Mouse (Mus musculus) lung, embryonic 16.5 days (tissue): ENCODE measurements at regions not wholly inside any gene's neighbourhood (a gene's known extent, or its start where the extent isn't known, plus 50 kb on each side); places are given as distances from the start of the nearest gene placed in this dataset.
A peak's percentile ranks its signal among the peaks of the same experiment; 100 is the strongest.

ENCODE experiments used
- ATAC-seq: fragments of 200-750 bp; cut with Nextera tagmentation; 2 replicates; pipeline ENCODE4 v1.8.0; 2017; ENCODE audit warnings: low read depth, mild to moderate bottlenecking, moderate library complexity
- H3K27ac ChIP-seq: fragments of 300-500 bp; sonication (generic); 2 replicates; pipeline ENCODE4 v1.5.1; 2014; ENCODE audit warnings: mild to moderate bottlenecking, control low read depth, low read length
- H3K27me3 ChIP-seq: fragments of 300-500 bp; sonication (generic); 2 replicates; pipeline ENCODE4 v1.6.1; 2014; ENCODE audit warnings: low read depth, low read length, mixed read lengths; ENCODE audit not compliant: control insufficient read depth, insufficient read depth
- H3K36me3 ChIP-seq: fragments of 300-500 bp; sonication (generic); 2 replicates; pipeline ENCODE4 v1.6.1; 2014; ENCODE audit warnings: low read length; ENCODE audit not compliant: control insufficient read depth, insufficient read depth
- H3K4me1 ChIP-seq: fragments of 300-500 bp; sonication (generic); replicated peaks from 2 replicates; pipeline ENCODE4 v1.6.1; 2014; ENCODE audit warnings: low read length, mixed read lengths; ENCODE audit not compliant: control insufficient read depth, insufficient read depth
- H3K4me2 ChIP-seq: fragments of 300-500 bp; sonication (generic); 2 replicates; pipeline ENCODE4 v1.6.1; 2014; ENCODE audit warnings: low read depth, low read length, control low read depth
- H3K4me3 ChIP-seq: fragments of 300-500 bp; sonication (generic); 2 replicates; pipeline ENCODE4 v1.5.1; 2014; ENCODE audit warnings: mild to moderate bottlenecking, low read length, control low read depth
- H3K9ac ChIP-seq: fragments of 300-500 bp; sonication (generic); 2 replicates; pipeline ENCODE4 v1.6.1; 2014; ENCODE audit warnings: low read length, control low read depth
- H3K9me3 ChIP-seq: fragments of 300-500 bp; sonication (generic); 2 replicates; pipeline ENCODE4 v1.6.1; 2016; ENCODE audit warnings: low read length; ENCODE audit not compliant: control insufficient read depth
- WGBS: fragments of 180-500 bp; shearing (Covaris S2); extraction: QIAGEN DNeasy Blood & Tissue Kit; methylation state at CpG from one replicate; pipeline ENCODE4 v1.1.7; 2014; 5-methylcytosine and 5-hydroxymethylcytosine counted together

DNA sequence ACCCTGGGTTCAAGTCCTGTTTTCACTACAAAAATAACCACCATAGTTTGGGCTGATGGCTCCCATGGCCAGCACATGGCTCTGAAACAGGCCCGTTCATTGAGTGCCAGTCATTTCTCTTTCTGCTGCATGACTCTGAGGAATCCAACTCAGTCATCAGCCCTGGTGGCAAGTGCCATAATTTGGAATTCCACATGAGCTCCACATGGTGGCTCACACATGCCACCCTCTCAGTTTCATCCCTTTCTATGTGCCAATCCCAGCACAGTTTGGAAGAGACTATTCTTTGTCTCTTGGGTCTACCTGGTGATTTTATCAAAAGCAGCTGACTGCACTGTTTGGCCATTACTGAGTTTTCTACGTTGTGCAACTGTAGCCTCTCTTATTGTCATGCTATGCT, 100.3 kb upstream of the 4933402D24Rik start:
- Histone ChIP-seq H3K36me3 (no peaks in the 10 kb centered on the region), H3K4me3 (no peak overlapping the region), H3K9me3 (no peaks in the 10 kb centered on the region), H3K4me2 (no peak overlapping the region), H3K9ac (no peak overlapping the region), H3K27ac (no peak overlapping the region), H3K27me3 (no peaks in the 10 kb centered on the region), H3K4me1 (0 out of 2 replicates have a peak, but pooled peaks cover 2% of the 10 kb centered on the region)
- WGBS, result 75% methylated on average over 2 of the region's 2 CpGs
- ATAC-seq, result no peak

DNA sequence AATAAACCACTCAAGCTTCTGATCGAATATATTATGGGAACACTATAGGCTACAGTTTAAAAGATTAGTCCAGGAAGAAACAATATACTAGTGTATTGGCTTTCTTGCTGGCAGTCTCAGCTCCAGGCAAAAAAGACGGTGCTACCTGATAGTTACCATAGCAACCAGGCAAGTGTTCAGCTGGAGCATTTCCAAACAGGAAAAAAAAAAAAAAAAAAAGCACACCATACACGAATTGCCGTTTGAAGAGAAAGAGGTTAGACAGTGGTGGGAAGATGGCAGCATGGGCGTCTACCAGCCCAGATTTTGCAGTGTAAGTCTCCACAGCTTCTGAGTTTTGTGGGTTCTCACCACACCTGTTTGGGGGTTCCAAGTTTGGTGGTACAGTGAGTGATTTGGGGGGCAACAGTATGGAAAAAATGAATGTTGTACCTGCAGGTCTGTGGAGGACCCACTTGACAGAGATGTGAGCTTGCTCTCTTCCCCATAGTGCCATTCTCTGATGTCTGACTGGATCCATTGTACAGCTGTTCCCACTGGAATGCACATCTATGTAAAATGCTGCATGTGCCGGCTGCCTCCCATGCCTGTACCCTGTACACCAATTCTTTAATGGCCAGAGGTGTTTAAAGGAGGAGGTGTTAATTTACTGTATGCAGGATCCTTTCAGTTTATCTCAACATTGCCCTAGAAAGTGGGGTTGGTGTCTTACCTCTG, 89.0 kb upstream of the 4933402D24Rik start:
- Histone ChIP-seq H3K27ac (peak overlapping the region; percentile 36; the same call in 1 of the 2 replicates), H3K9me3 (no peaks in the 10 kb centered on the region), H3K4me1 (peaks cover 10% of the 10 kb centered on the region; the same call in 1 of the 2 replicates), H3K9ac (no peak overlapping the region), H3K4me3 (no peak overlapping the region), H3K36me3 (no peaks in the 10 kb centered on the region), H3K27me3 (no peaks in the 10 kb centered on the region), H3K4me2 (no peak overlapping the region)
- peak; percentile 26; the same call in 1 of the 2 replicates for ATAC-seq
- WGBS, result 23% methylated on average over 6 of the region's 6 CpGs

DNA sequence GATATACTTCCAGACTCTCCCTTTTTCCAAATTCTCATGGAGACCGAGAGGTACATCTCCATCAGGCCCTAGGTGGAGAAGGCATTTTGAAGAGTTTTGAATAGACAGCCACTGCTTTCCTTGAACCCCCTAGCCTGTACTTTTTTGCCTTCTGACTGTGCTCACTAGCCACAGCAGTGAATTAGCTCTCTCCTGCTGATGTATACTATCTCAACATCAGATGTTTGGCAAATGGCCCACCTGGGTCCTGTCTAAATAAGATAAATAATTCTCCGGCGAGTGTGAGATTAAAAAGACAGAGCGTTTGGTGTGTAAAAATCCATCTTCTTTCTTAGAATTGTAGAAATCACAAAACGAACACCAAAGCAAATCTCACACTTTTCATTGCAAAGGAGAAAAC, 88.4 kb upstream of the 4933402D24Rik start:
- H3K4me3 ChIP-seq, result no peak overlapping the region
- no peak overlapping the region for H3K4me2 ChIP-seq
- H3K27ac ChIP-seq, result no peak overlapping the region
- no peak for ATAC-seq
- H3K36me3 ChIP-seq, result no peaks in the 10 kb centered on the region
- no peaks in the 10 kb centered on the region for H3K9me3 ChIP-seq
- peaks cover 10% of the 10 kb centered on the region; the same call in 1 of the 2 replicates for H3K4me1 ChIP-seq
- 29% methylated on average over 5 of the region's 5 CpGs for WGBS
- H3K27me3 ChIP-seq, result no peaks in the 10 kb centered on the region
- no peak overlapping the region for H3K9ac ChIP-seq

DNA sequence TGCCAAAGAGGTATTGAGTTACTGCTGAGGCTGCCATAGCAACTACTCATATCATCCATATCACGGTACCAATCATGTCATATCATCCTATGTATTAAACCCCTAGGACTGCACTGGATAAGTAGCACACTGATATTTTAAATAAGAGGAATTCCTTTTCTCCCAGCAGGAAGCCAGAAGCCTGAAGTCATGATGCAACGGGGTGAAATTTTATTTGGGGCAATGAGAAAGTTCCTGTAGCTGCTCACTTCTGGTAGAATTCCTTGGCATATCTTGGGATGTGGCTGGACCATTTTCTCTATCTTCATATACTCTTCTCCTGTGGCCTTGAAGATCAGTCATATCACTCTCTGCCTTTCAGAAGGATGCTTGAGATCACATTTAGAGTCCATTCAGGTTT, 87.3 kb upstream of the 4933402D24Rik start:
- Histone ChIP-seq H3K9me3 (no peaks in the 10 kb centered on the region), H3K27ac (no peak overlapping the region), H3K9ac (no peak overlapping the region), H3K4me3 (no peak overlapping the region), H3K27me3 (no peaks in the 10 kb centered on the region), H3K4me2 (no peak overlapping the region), H3K36me3 (no peaks in the 10 kb centered on the region), H3K4me1 (peaks cover 10% of the 10 kb centered on the region; the same call in 1 of the 2 replicates)
- WGBS, result 77% methylated on average over 2 of the region's 2 CpGs
- no peak for ATAC-seq

DNA sequence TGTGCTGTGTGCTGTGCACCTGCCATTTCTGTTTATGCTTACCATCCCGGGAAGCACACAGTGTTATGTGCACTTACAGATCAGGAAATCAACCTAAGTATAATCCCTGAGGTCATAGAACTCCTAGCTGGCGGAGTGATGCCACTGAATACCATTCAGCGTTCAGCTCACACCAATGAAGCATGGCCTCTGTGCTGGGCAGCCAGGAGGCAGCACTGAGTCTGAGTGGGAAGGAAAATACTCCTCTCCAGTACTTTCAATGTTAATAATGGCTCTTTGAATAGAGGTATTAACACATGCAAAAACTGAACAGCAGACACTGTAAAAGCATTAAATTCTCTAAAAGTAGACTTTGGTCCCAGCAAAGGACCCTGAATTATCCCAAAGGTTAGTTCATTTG, 85.7 kb upstream of the 4933402D24Rik start:
- Histone ChIP-seq H3K9me3 (no peaks in the 10 kb centered on the region), H3K4me1 (peaks cover 10% of the 10 kb centered on the region; the same call in 1 of the 2 replicates), H3K27me3 (no peaks in the 10 kb centered on the region), H3K9ac (no peak overlapping the region), H3K27ac (no peak overlapping the region), H3K4me3 (no peak overlapping the region), H3K36me3 (no peaks in the 10 kb centered on the region), H3K4me2 (no peak overlapping the region)
- no peak for ATAC-seq
- 51% methylated on average over 3 of the region's 3 CpGs for WGBS

DNA sequence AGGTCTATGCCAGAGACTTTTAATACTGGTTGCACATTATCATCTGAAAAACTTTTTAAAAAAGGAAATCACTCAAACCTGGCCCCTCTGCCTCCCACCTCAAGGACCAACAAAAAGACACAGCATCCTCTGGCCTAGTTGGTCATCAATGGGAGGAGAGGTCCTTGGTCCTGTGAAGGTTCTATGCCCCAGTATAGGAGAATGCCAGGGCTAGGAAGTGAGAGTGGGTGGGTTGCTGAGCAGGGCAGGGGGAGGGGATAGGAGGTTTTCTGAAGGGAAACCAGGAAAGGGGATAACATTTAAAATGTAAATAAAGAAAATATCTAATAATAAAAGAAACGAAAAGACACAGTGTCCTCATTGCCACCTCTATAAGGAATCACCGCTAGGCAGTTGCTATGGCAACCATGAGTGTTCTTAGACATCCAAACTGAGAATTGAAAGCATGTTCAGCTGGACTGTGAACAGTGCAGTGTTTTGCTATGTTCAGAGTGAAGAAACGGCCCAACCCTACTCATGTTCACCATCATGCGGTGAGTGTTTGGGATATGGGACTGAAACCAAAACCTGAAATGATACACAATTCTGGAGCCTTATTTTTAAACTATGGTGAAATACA, 82.5 kb upstream of the 4933402D24Rik start:
- H3K4me1 ChIP-seq, result no peaks in the 10 kb centered on the region
- H3K36me3 ChIP-seq, result no peaks in the 10 kb centered on the region
- WGBS, result 41% methylated on average over 4 of the region's 4 CpGs
- H3K4me3 ChIP-seq, result no peak overlapping the region
- no peak for ATAC-seq
- no peaks in the 10 kb centered on the region; the same call in 1 of the 2 replicates for H3K27me3 ChIP-seq
- no peak overlapping the region for H3K4me2 ChIP-seq
- no peak overlapping the region for H3K9ac ChIP-seq
- no peak overlapping the region for H3K27ac ChIP-seq
- H3K9me3 ChIP-seq, result no peaks in the 10 kb centered on the region

DNA sequence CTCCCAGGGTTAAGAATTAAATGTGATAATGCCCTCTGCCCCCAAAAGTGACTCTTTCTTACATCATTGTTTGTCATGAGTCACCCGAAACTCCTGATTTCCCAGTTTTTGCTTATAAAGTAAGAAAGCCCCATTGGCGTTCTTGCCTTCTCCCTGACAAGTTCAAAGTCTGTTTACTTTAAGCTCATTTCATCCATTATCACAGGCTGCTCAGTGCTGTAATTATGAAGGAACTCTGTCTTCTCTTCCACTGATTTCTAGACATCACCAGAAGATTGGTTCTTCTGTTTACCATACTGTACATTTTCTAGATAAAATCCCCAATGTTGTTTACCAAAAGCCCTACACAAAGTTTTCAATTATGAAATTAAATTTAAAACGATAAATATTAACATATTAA, 81.2 kb upstream of the 4933402D24Rik start:
- WGBS, result 37% methylated on average over 3 of the region's 3 CpGs
- Histone ChIP-seq H3K27ac (no peak overlapping the region), H3K9me3 (no peaks in the 10 kb centered on the region), H3K4me1 (no peaks in the 10 kb centered on the region), H3K4me3 (no peak overlapping the region), H3K27me3 (no peaks in the 10 kb centered on the region; the same call in 1 of the 2 replicates), H3K9ac (no peak overlapping the region), H3K4me2 (no peak overlapping the region), H3K36me3 (no peaks in the 10 kb centered on the region)
- ATAC-seq, result no peak

DNA sequence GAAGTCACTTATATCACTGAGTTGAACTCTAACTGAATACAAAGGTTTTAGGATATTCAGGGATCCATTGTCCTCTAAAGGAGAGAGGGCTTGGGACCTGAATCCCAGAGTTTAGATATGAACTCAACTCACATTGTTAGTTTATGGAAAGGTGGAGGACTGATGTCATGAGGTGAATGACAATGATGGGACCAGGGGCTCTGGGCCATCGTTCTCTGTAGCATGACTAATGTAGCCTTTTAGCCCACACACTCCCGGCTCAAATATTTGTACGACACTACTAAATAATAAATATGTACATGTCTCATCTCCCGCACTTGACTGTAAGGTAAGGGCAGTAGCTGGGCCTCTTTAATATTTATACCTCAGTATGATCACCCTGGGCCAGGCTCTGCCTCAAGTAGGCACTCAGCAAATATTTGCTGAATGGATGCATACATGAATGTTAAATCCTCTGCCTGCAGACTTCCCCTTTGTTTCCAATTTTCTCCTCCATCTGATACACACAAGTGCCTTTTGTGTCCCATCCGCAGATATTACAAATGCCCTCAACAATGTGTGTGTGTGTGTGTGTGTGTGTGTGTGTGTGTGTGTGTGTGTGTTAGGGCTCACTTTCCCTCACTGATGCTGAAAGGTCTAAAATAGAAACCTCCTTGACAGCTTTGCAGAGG, 59.2 kb upstream of the 4933402D24Rik start:
- no peaks in the 10 kb centered on the region for H3K27me3 ChIP-seq
- no peak overlapping the region for H3K27ac ChIP-seq
- no peaks in the 10 kb centered on the region for H3K36me3 ChIP-seq
- no peaks in the 10 kb centered on the region for H3K9me3 ChIP-seq
- H3K9ac ChIP-seq, result no peak overlapping the region
- no peak for ATAC-seq
- H3K4me3 ChIP-seq, result no peak overlapping the region
- 75% methylated on average over 5 of the region's 5 CpGs for WGBS
- no peak overlapping the region for H3K4me2 ChIP-seq
- no peaks in the 10 kb centered on the region for H3K4me1 ChIP-seq

DNA sequence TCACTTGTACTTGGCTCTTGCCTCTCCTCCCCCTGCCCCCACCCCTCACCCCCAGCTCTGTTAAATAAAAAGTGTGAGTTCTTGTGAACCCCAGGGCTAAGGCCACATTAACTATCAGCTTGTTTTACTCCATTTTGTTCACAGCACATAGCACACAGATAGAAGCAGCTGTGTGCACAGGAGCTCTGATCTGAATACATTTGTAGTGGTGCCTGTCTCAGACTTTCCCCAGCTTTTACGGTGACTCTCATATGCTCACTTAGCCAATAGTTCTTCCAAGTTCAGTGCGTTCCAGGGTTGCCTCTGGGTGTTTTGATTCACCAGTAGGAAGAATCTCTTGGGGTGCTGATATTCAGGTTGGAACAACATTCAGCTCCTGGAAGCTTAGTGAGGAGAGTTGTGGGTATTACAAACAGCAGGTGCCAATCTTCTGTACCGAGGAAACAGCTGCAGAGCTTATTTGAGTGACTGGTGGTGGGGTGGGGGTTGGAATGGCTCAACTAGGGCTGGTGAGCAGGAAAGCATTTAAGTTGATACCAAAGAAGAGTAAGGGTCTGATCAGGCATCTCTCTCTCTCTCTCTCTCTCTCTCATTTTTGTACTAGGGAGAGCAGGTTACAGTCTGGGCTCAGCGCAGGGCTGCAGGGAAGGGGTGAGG, 51.7 kb upstream of the 4933402D24Rik start:
- Histone ChIP-seq H3K9me3 (no peaks in the 10 kb centered on the region), H3K27ac (no peak overlapping the region), H3K27me3 (no peaks in the 10 kb centered on the region), H3K4me2 (no peak overlapping the region), H3K9ac (no peak overlapping the region), H3K36me3 (no peaks in the 10 kb centered on the region), H3K4me3 (no peak overlapping the region), H3K4me1 (no peaks in the 10 kb centered on the region)
- no peak for ATAC-seq
- WGBS, result 67% methylated on average over 4 of the region's 4 CpGs
